ENCODE assay signal across 18 mouse cellular contexts in the genomic region with DNA sequence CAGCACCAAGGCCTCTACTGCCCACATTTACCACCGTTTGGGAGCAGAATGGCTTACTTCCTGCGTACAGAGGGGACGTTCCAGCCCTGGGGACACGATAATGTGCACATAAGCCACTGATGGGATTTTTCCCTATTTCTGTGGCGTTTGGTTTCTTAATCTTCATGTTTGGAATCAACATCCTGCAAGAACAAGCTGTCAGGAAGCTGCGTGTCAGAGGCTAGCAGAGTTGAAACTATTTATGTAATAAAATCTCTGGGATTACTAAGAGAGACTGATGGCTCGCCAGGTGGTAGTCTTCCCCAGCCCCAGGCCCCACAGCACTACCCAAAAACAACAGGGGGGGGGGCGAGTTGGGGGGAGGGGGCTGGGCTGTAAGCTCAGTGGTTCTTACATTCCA. TPM values are rescaled to one million over a fixed set of nuclear protein-coding genes. Genes with fewer than 3 reads are reported as not detected.
DNase-seq lines count a peak whose midpoint lies in the region; ATAC-seq and TF ChIP-seq lines count a peak whose summit lies in the region.
"Had no signal": no experiment of that assay in that cellular context is flagged by ENCODE, and none has a peak within 500 bp of the region (broad histone marks: within the 10 kb centered on the region; RNA-seq: fewer than 3 reads in every experiment).

No protein-coding gene starts in this region.

- H3K27ac ChIP-seq in heart, embryonic 15.5 days = peak overlapping the region; percentile 42; the same call in 1 of the 2 replicates
- H3K27ac ChIP-seq in layer of hippocampus, adult 2 months = 0 out of 2 replicates have a peak overlapping the region, but pooled peaks have one; percentile 5
- no peak overlapping the region for H3K27ac ChIP-seq in embryonic facial prominence, embryonic 14.5 days (replicated peaks; ENCODE audit: low read depth, low read length)
- peak overlapping the region; percentile 82 for H3K27ac ChIP-seq in liver, embryonic 13.5 days
- H3K27ac ChIP-seq: forebrain, embryonic 15.5 days; macrophage had no signal

- no peak overlapping the region for H3K4me3 ChIP-seq in heart, embryonic 15.5 days
- H3K4me3 ChIP-seq in layer of hippocampus, adult 2 months = no peak overlapping the region
- no peak overlapping the region for H3K4me3 ChIP-seq in embryonic facial prominence, embryonic 14.5 days (ENCODE audit: low read depth, low read length)
- H3K4me3 ChIP-seq in liver, embryonic 13.5 days (replicated peaks) = no peak overlapping the region; the same call in 1 of the 2 replicates
- H3K4me3 ChIP-seq: embryonic facial prominence, embryonic 15.5 days; forebrain, embryonic 15.5 days had no signal

- no peak for TF ChIP-seq CTCF in layer of hippocampus, adult 2 months (conservative IDR thresholded peaks at IDR 0.05)

- H3K9ac ChIP-seq in heart, embryonic 15.5 days = no peak overlapping the region
- no peak overlapping the region for H3K9ac ChIP-seq in embryonic facial prominence, embryonic 14.5 days (ENCODE audit: low read depth, low read length)
- H3K9ac ChIP-seq in liver, embryonic 13.5 days = 0 out of 2 replicates have a peak overlapping the region, but pooled peaks have one; percentile 13
- H3K9ac ChIP-seq: embryonic facial prominence, embryonic 15.5 days; forebrain, embryonic 15.5 days had no signal

- H3K36me3 ChIP-seq in heart, embryonic 15.5 days = no peaks in the 10 kb centered on the region
- no peaks in the 10 kb centered on the region for H3K36me3 ChIP-seq in embryonic facial prominence, embryonic 14.5 days (ENCODE audit: control insufficient read depth, insufficient read depth, low read length)
- peaks cover 14% of the 10 kb centered on the region; the same call in 1 of the 2 replicates for H3K36me3 ChIP-seq in liver, embryonic 13.5 days
- H3K36me3 ChIP-seq: embryonic facial prominence, embryonic 15.5 days; forebrain, embryonic 15.5 days had no signal

- H3K9me3 ChIP-seq in heart, embryonic 15.5 days (replicated peaks) = no peaks in the 10 kb centered on the region
- no peaks in the 10 kb centered on the region for H3K9me3 ChIP-seq in embryonic facial prominence, embryonic 14.5 days (ENCODE audit: control insufficient read depth, low read length)
- no peaks in the 10 kb centered on the region for H3K9me3 ChIP-seq in liver, embryonic 13.5 days (replicated peaks)
- H3K9me3 ChIP-seq: embryonic facial prominence, embryonic 15.5 days; forebrain, embryonic 15.5 days had no signal

- H3K27me3 ChIP-seq in heart, embryonic 15.5 days = no peaks in the 10 kb centered on the region
- no peaks in the 10 kb centered on the region for H3K27me3 ChIP-seq in embryonic facial prominence, embryonic 14.5 days (replicated peaks; ENCODE audit: control insufficient read depth, insufficient read depth, low read length)
- H3K27me3 ChIP-seq in liver, embryonic 13.5 days = no peaks in the 10 kb centered on the region
- H3K27me3 ChIP-seq: embryonic facial prominence, embryonic 15.5 days; forebrain, embryonic 15.5 days had no signal

- no peak overlapping the region for H3K4me2 ChIP-seq in heart, embryonic 15.5 days
- H3K4me2 ChIP-seq in embryonic facial prominence, embryonic 14.5 days (ENCODE audit: low read depth, low read length) = no peak overlapping the region
- H3K4me2 ChIP-seq in liver, embryonic 13.5 days = peak overlapping the region; percentile 21; the same call in 1 of the 2 replicates
- H3K4me2 ChIP-seq: embryonic facial prominence, embryonic 15.5 days; forebrain, embryonic 15.5 days had no signal

- WGBS in heart, embryonic 15.5 days = 52% methylated on average over 8 of the region's 8 CpGs
- 40% methylated on average over 8 of the region's 8 CpGs for WGBS in embryonic facial prominence, embryonic 14.5 days
- 63% methylated on average over 8 of the region's 8 CpGs for WGBS in liver, embryonic 13.5 days (ENCODE audit: insufficient replicate concordance)

- no peak for ATAC-seq in heart, embryonic 15.5 days (replicated peaks; ENCODE audit: insufficient number of reproducible peaks, insufficient read depth, low FRiP score, low read depth)
- no peak for ATAC-seq in embryonic facial prominence, embryonic 14.5 days (ENCODE audit: low read depth)
- ATAC-seq in liver, embryonic 13.5 days (ENCODE audit: low read depth) = no peak
- no peak for ATAC-seq in megakaryocyte progenitor cell, adult 5-6 weeks (replicated peaks; ENCODE audit: poor library complexity)
- ATAC-seq: forebrain, embryonic 15.5 days had no signal

- DNase-seq in heart, postnatal 36 days = no peak
- DNase-seq in layer of hippocampus, adult 2 months (ENCODE audit: low spot score in 2 of 2) = no peak
- no peak for DNase-seq in layer of hippocampus, adult 9-11 months
- DNase-seq in embryonic facial prominence, embryonic 14.5 days (ENCODE audit: low spot score) = peak; percentile 55
- DNase-seq in liver, embryonic 13.5 days = no peak
- no peak for DNase-seq in cerebellum, postnatal 36 days
- DNase-seq: adrenal gland, postnatal 14 days; B cell, adult 2 months; cerebellum, postnatal 25 days; gastrocnemius, postnatal 14 days; heart, postnatal 4 days had no signal

- intact Hi-C loops in heart, postnatal 36 days (cut with DNase I) = loop anchor here (10.0 kb wide), 1 partner anchor 168 kb away; the partner anchor contains the start of gene Sdhb

- H3K4me1 ChIP-seq in heart, embryonic 15.5 days (replicated peaks) = peaks cover 75% of the 10 kb centered on the region
- peaks cover 52% of the 10 kb centered on the region for H3K4me1 ChIP-seq in embryonic facial prominence, embryonic 14.5 days (ENCODE audit: control insufficient read depth, insufficient read depth, low read length)
- H3K4me1 ChIP-seq in liver, embryonic 13.5 days (replicated peaks) = peaks cover 86% of the 10 kb centered on the region

RNA-seq across cellular contexts. Expression of gene Szrd1, which starts 6.3 kb away (rescaled TPM):
- polyA plus RNA-seq in heart, embryonic 15.5 days (2015; fragmentation: Nextera tagmentation; extraction: Ambion mirVana) = 30.1 and 32.8 TPM in 2 replicates
- 10 to 100 TPM; 91.0 to 93.7 TPM for total RNA-seq in heart, postnatal 36 days (2021)
- 10 to 100 TPM; 49.7 to 54.3 TPM for total RNA-seq in layer of hippocampus, adult 2 months (2021)
- polyA plus RNA-seq in embryonic facial prominence, embryonic 14.5 days (2014; fragmentation: Nextera tagmentation; extraction: Ambion mirVana) = 38.7 and 40.2 TPM in 2 replicates
- 21.2 and 22.5 TPM in 2 replicates for polyA plus RNA-seq in liver, embryonic 13.5 days (2015; fragmentation: Nextera tagmentation; extraction: Ambion mirVana)
- total RNA-seq in megakaryocyte progenitor cell, adult 5-6 weeks (2015) = 33.2 and 43.0 TPM in 2 replicates
- total RNA-seq in megakaryocyte progenitor cell, adult 5-6 weeks (2017) = 38.8 and 52.7 TPM in 2 replicates

RNA-seq across cellular contexts. Expression of gene Fbxo42, which starts 14.5 kb away (rescaled TPM):
- 10.3 and 15.3 TPM in 2 replicates for polyA plus RNA-seq in heart, embryonic 15.5 days (2015; fragmentation: Nextera tagmentation; extraction: Ambion mirVana)
- total RNA-seq in heart, postnatal 36 days (2021) = 10 to 100 TPM; 11.4 to 11.8 TPM
- total RNA-seq in layer of hippocampus, adult 2 months (2021) = 10 to 100 TPM; 21.2 to 22.8 TPM
- polyA plus RNA-seq in embryonic facial prominence, embryonic 14.5 days (2014; fragmentation: Nextera tagmentation; extraction: Ambion mirVana) = 22.7 and 24.9 TPM in 2 replicates
- 13.9 and 14.2 TPM in 2 replicates for polyA plus RNA-seq in liver, embryonic 13.5 days (2015; fragmentation: Nextera tagmentation; extraction: Ambion mirVana)
- 15.4 and 16.4 TPM in 2 replicates for total RNA-seq in megakaryocyte progenitor cell, adult 5-6 weeks (2015)
- 10.5 and 11.4 TPM in 2 replicates for total RNA-seq in megakaryocyte progenitor cell, adult 5-6 weeks (2017)

RNA-seq across cellular contexts. Expression of gene Spata21, which starts 45.1 kb away (rescaled TPM):
- polyA plus RNA-seq in heart, embryonic 15.5 days (2015; fragmentation: Nextera tagmentation; extraction: Ambion mirVana) = 0.26 TPM in 1 of 2 replicates, not detected in the other
- total RNA-seq in heart, postnatal 36 days (2021) = not detected
- not detected for total RNA-seq in layer of hippocampus, adult 2 months (2021)
- polyA plus RNA-seq in embryonic facial prominence, embryonic 14.5 days (2014; fragmentation: Nextera tagmentation; extraction: Ambion mirVana) = 0.33 TPM in 1 of 2 replicates, not detected in the other
- 0.13 TPM in 1 of 2 replicates, not detected in the other for polyA plus RNA-seq in liver, embryonic 13.5 days (2015; fragmentation: Nextera tagmentation; extraction: Ambion mirVana)
- total RNA-seq in megakaryocyte progenitor cell, adult 5-6 weeks (2015) = not detected in 2 replicates
- total RNA-seq in megakaryocyte progenitor cell, adult 5-6 weeks (2017) = not detected in 2 replicates
- total RNA-seq: adrenal gland, postnatal 14 days; gastrocnemius, postnatal 14 days; heart, postnatal 4 days; monocyte, adult 5-6 weeks had no signal
- polyA plus RNA-seq: large intestine, adult 2 months; macrophage had no signal

RNA-seq across cellular contexts. Expression of gene Necap2, which starts 55.1 kb away (rescaled TPM):
- polyA plus RNA-seq in heart, embryonic 15.5 days (2015; fragmentation: Nextera tagmentation; extraction: Ambion mirVana) = 38.6 and 52.4 TPM in 2 replicates
- 10 to 100 TPM; 17.2 to 18.1 TPM for total RNA-seq in heart, postnatal 36 days (2021)
- total RNA-seq in layer of hippocampus, adult 2 months (2021) = 10 to 100 TPM; 41.6 to 42.2 TPM
- 66.5 and 78.8 TPM in 2 replicates for polyA plus RNA-seq in embryonic facial prominence, embryonic 14.5 days (2014; fragmentation: Nextera tagmentation; extraction: Ambion mirVana)
- polyA plus RNA-seq in liver, embryonic 13.5 days (2015; fragmentation: Nextera tagmentation; extraction: Ambion mirVana) = 119 TPM in 2 replicates
- total RNA-seq in megakaryocyte progenitor cell, adult 5-6 weeks (2015) = 33.5 and 37.1 TPM in 2 replicates
- total RNA-seq in megakaryocyte progenitor cell, adult 5-6 weeks (2017) = 50.4 and 64.3 TPM in 2 replicates
